Mouse (Mus musculus): Measurements from ENCODE around the gene Rasgrp3. TPM values are rescaled to one million over a fixed set of nuclear protein-coding genes. Genes with fewer than 3 reads are reported as not detected.

The Rasgrp3 gene
- polyA plus RNA-seq, 1 experiment from 2014 or later, result 8.2 TPM

- no peak overlapping the region for H3K4me2 ChIP-seq
- H3K27ac ChIP-seq, result no peak overlapping the region
- H3K9me3 ChIP-seq, result no peaks in the 10 kb centered on the region
- no peak for ATAC-seq (ENCODE audit: low FRiP score)
- WGBS, result 81% methylated on average over 6 of the region's 6 CpGs
- H3K4me1 ChIP-seq (replicated peaks), result peaks cover 5% of the 10 kb centered on the region; the same call in 1 of the 2 replicates
- no peak overlapping the region for H3K4me3 ChIP-seq
- H3K9ac ChIP-seq, result no peak overlapping the region
- H3K36me3 ChIP-seq, result peaks cover 10% of the 10 kb centered on the region
- no peaks in the 10 kb centered on the region for H3K27me3 ChIP-seq
These were observed 96.8 kb downstream of the Rasgrp3 start for GRCm38 (mm10) chr17:75532469-75532986.

GRCm38 (mm10) chr17:75534314-75535020, 98.8 kb downstream of the Rasgrp3 start:
- H3K4me2 ChIP-seq, result no peak overlapping the region
- no peak overlapping the region for H3K4me3 ChIP-seq
- no peaks in the 10 kb centered on the region for H3K9me3 ChIP-seq
- H3K36me3 ChIP-seq, result peaks cover 22% of the 10 kb centered on the region
- H3K9ac ChIP-seq, result 0 out of 2 replicates have a peak overlapping the region, but pooled peaks have one; percentile 13
- H3K27me3 ChIP-seq, result no peaks in the 10 kb centered on the region
- ATAC-seq (ENCODE audit: low FRiP score), result peak; percentile 67
- H3K4me1 ChIP-seq (replicated peaks), result peaks cover 5% of the 10 kb centered on the region; the same call in 1 of the 2 replicates
- no peak overlapping the region for H3K27ac ChIP-seq
- WGBS, result 62% methylated on average over 12 of the region's 12 CpGs

GRCm38 (mm10) chr17:75535612-75536011, 99.9 kb downstream of the Rasgrp3 start:
- Histone ChIP-seq H3K36me3 (peaks cover 22% of the 10 kb centered on the region), H3K9ac (no peak overlapping the region), H3K4me1 (replicated peaks) (peaks cover 5% of the 10 kb centered on the region; the same call in 1 of the 2 replicates), H3K27me3 (no peaks in the 10 kb centered on the region), H3K27ac (no peak overlapping the region), H3K4me2 (no peak overlapping the region), H3K9me3 (no peaks in the 10 kb centered on the region), H3K4me3 (no peak overlapping the region)
- WGBS, result 92% methylated on average over 4 of the region's 4 CpGs
- no peak for ATAC-seq (ENCODE audit: low FRiP score)

- peaks cover 5% of the 10 kb centered on the region; the same call in 1 of the 2 replicates for H3K4me1 ChIP-seq (replicated peaks)
- no peak for ATAC-seq (ENCODE audit: low FRiP score)
- H3K36me3 ChIP-seq, result peaks cover 22% of the 10 kb centered on the region
- no peak overlapping the region for H3K4me2 ChIP-seq
- H3K4me3 ChIP-seq, result no peak overlapping the region
- 41% methylated on average over 6 of the region's 6 CpGs for WGBS
- no peak overlapping the region for H3K9ac ChIP-seq
- H3K27me3 ChIP-seq, result no peaks in the 10 kb centered on the region
- no peak overlapping the region for H3K27ac ChIP-seq
- H3K9me3 ChIP-seq, result no peaks in the 10 kb centered on the region
These were observed 100.8 kb downstream of the Rasgrp3 start for GRCm38 (mm10) chr17:75536396-75537049.

- Histone ChIP-seq H3K9ac (no peak overlapping the region), H3K4me1 (replicated peaks) (peaks cover 5% of the 10 kb centered on the region; the same call in 1 of the 2 replicates), H3K27me3 (no peaks in the 10 kb centered on the region), H3K4me3 (no peak overlapping the region), H3K9me3 (no peaks in the 10 kb centered on the region), H3K4me2 (no peak overlapping the region), H3K27ac (no peak overlapping the region), H3K36me3 (peaks cover 26% of the 10 kb centered on the region)
- 92% methylated on average over 7 of the region's 7 CpGs for WGBS
- no peak for ATAC-seq (ENCODE audit: low FRiP score)
These were observed 101.4 kb downstream of the Rasgrp3 start for GRCm38 (mm10) chr17:75537050-75537445.

GRCm38 (mm10) chr17:75538431-75538830, 102.7 kb downstream of the Rasgrp3 start:
- Histone ChIP-seq H3K9me3 (no peaks in the 10 kb centered on the region), H3K4me2 (no peak overlapping the region), H3K36me3 (peaks cover 36% of the 10 kb centered on the region), H3K27ac (no peak overlapping the region), H3K4me1 (replicated peaks) (peaks cover 5% of the 10 kb centered on the region; the same call in 1 of the 2 replicates), H3K4me3 (no peak overlapping the region), H3K27me3 (no peaks in the 10 kb centered on the region), H3K9ac (no peak overlapping the region)
- 97% methylated on average over 12 of the region's 12 CpGs for WGBS
- no peak for ATAC-seq (ENCODE audit: low FRiP score)

- Histone ChIP-seq H3K4me1 (replicated peaks) (peaks cover 5% of the 10 kb centered on the region; the same call in 1 of the 2 replicates), H3K4me3 (no peak overlapping the region), H3K36me3 (peaks cover 42% of the 10 kb centered on the region), H3K9me3 (no peaks in the 10 kb centered on the region), H3K9ac (no peak overlapping the region), H3K27ac (no peak overlapping the region), H3K27me3 (no peaks in the 10 kb centered on the region), H3K4me2 (no peak overlapping the region)
- 93% methylated on average over 6 of the region's 6 CpGs for whole genome bisulfite sequencing
- ATAC-seq (ENCODE audit: low FRiP score), result no peak
These were observed 103.4 kb downstream of the Rasgrp3 start for GRCm38 (mm10) chr17:75539130-75539529.

GRCm38 (mm10) chr17:75539841-75540240, 104.1 kb downstream of the Rasgrp3 start:
- H3K9me3 ChIP-seq, result no peaks in the 10 kb centered on the region
- H3K36me3 ChIP-seq, result peaks cover 49% of the 10 kb centered on the region
- no peak for ATAC-seq (ENCODE audit: low FRiP score)
- H3K4me2 ChIP-seq, result no peak overlapping the region
- H3K27me3 ChIP-seq, result no peaks in the 10 kb centered on the region
- H3K9ac ChIP-seq, result no peak overlapping the region
- no peak overlapping the region for H3K4me3 ChIP-seq
- no peak overlapping the region for H3K27ac ChIP-seq
- 89% methylated on average over 5 of the region's 5 CpGs for WGBS
- H3K4me1 ChIP-seq (replicated peaks), result no peaks in the 10 kb centered on the region

GRCm38 (mm10) chr17:75543434-75543833, 107.7 kb downstream of the Rasgrp3 start:
- no peak overlapping the region for H3K27ac ChIP-seq
- 91% methylated on average over 7 of the region's 7 CpGs for WGBS
- ATAC-seq (ENCODE audit: low FRiP score), result no peak
- no peak overlapping the region for H3K4me3 ChIP-seq
- peaks cover 62% of the 10 kb centered on the region for H3K36me3 ChIP-seq
- no peak overlapping the region for H3K4me2 ChIP-seq
- no peaks in the 10 kb centered on the region for H3K9me3 ChIP-seq
- H3K4me1 ChIP-seq (replicated peaks), result 0 out of 2 replicates have a peak, but pooled peaks cover 2% of the 10 kb centered on the region
- H3K27me3 ChIP-seq, result no peaks in the 10 kb centered on the region
- no peak overlapping the region for H3K9ac ChIP-seq

- no peak overlapping the region for H3K4me3 ChIP-seq
- 90% methylated on average over 7 of the region's 7 CpGs for WGBS
- no peak for ATAC-seq (ENCODE audit: low FRiP score)
- peaks cover 55% of the 10 kb centered on the region for H3K36me3 ChIP-seq
- H3K4me2 ChIP-seq, result no peak overlapping the region
- H3K9me3 ChIP-seq, result no peaks in the 10 kb centered on the region
- no peaks in the 10 kb centered on the region for H3K27me3 ChIP-seq
- no peak overlapping the region for H3K27ac ChIP-seq
- peaks cover 5% of the 10 kb centered on the region; the same call in 1 of the 2 replicates for H3K4me1 ChIP-seq (replicated peaks)
- H3K9ac ChIP-seq, result no peak overlapping the region
These were observed 108.6 kb downstream of the Rasgrp3 start for GRCm38 (mm10) chr17:75544262-75544661.

GRCm38 (mm10) chr17:75550771-75551413, 115.2 kb downstream of the Rasgrp3 start:
- Histone ChIP-seq H3K9ac (peak overlapping the region; percentile 82), H3K4me1 (replicated peaks) (peaks cover 20% of the 10 kb centered on the region), H3K27me3 (no peaks in the 10 kb centered on the region), H3K27ac (no peak overlapping the region), H3K4me3 (peak overlapping the region; percentile 85), H3K4me2 (peak overlapping the region; percentile 80), H3K36me3 (peaks cover 16% of the 10 kb centered on the region), H3K9me3 (no peaks in the 10 kb centered on the region)
- ATAC-seq (ENCODE audit: low FRiP score), result no peak
- 42% methylated on average over 11 of the region's 11 CpGs for WGBS

Measured in hindbrain, embryonic 13.5 days (tissue).